Mouse (Mus musculus) megakaryocyte progenitor cell, adult 5-6 weeks (primary cell): ENCODE measurements around the gene Oprm1. TPM values are rescaled to one million over a fixed set of nuclear protein-coding genes. Genes with fewer than 3 reads are reported as not detected.

Experiments used
- ATAC-seq: replicated peaks from 2 replicates; pipeline ENCODE4 v1.8.0; 2016; ENCODE audit warnings: mild to moderate bottlenecking, moderate TSS enrichment, inconsistent platforms; ENCODE audit not compliant: poor library complexity
- total RNA-seq, 2 experiments: library from RNA; stranded (forward) in 1 of 2; stranded (reverse) in 1 of 2; fragments of 157-497, 149-512 nt in 1 of 2; fragments of 200-1000 nt in 1 of 2; gene quantifications; 2 replicates each; pipeline versions ENCODE4 v1.2.3 to v1.2.4; 2015 to 2017

Oprm1 gene
- total RNA-seq, 2 experiments from 2014 or later: not detected

- peak; percentile 97 for ATAC-seq
These were observed 132.2 kb downstream of the Oprm1 start for GRCm38 (mm10) chr10:6890348-6891009.

DNA sequence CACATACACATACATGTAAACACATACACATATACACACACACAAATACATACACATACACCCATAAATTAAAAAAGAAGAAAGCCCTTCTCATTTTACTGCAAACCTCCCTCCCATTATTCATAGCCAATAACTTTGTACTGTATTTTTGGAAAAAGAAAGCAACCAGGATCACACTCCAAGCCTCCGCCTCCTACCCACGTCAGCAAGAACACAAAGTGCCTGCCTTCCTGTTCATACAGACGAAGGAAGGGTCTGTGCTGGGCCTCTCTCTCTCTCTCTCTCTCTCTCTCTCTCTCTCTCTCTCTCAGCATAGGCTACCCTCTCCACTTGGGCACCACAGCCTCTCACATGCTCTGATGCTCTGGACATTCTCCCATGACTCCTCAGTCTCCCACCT lies 137.5 kb downstream of the Oprm1 start:
- no peak for ATAC-seq

GRCm38 (mm10) chr10:6896659-6897303 lies 138.5 kb downstream of the Oprm1 start:
- ATAC-seq: no peak

- no peak for ATAC-seq
These were observed 141.8 kb downstream of the Oprm1 start for GRCm38 (mm10) chr10:6900126-6900525.

GRCm38 (mm10) chr10:6901819-6902393 lies 143.6 kb downstream of the Oprm1 start:
- no peak for ATAC-seq

DNA sequence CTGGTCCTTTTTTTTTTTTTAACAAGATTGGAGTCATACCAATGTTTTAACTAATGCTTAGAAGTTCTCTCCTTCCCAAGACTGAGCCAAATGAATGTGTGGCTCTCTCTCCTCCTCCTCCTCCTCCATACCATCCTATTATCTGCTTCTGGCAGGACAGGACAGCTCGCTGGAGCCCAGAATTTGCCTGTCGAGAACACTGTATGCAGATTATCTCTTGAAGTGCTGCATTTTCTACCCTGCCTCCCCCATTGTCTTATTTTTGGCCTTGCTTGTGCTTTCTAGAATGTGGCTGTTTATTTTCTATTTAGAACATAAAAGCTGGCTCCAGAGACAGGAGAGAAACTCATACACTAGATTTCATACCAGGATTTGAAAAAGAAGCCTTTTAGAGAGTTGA lies 151.5 kb downstream of the Oprm1 start:
- no peak for ATAC-seq

- peak; percentile 42; the same call in 1 of the 2 replicates for ATAC-seq
These were observed 157.7 kb downstream of the Oprm1 start for GRCm38 (mm10) chr10:6915991-6916390.

DNA sequence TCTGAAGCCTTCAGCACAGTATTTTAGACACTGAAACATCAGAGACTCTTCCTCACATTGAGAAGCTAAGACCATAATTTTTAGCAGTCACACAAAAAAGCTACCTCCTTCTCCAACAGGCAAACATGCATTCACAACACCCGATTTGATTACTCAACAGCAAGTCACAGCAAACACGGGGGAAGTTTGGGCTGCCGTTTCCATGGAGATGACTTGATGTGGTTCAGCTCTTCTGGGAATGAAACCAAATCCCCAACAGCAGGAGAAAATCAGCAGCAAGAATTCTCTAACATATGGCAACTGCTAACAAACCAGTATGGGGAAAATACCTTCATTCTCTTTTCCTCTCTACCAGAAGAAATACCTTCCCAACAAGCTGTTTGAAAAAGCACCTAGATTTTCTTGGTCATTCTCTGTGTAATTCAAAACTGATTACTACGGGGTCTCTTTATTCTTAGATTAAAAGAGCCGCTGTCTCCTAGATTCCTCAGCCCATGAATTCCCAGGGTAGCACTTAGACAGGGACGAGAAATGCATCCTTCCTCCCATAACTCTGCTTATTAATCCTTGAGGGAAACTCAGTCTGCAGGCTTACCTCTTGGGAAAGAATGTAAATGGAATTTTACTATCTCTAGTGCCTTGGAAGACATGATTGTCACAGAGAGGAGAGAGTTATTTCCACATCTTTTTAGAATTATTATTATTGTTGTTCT lies 158.4 kb downstream of the Oprm1 start:
- peak; percentile 93 for ATAC-seq

- ATAC-seq: no peak
These were observed 168.4 kb downstream of the Oprm1 start for GRCm38 (mm10) chr10:6926724-6927123.

GRCm38 (mm10) chr10:6927600-6928223 lies 169.4 kb downstream of the Oprm1 start:
- no peak for ATAC-seq

GRCm38 (mm10) chr10:6928905-6929304 lies 170.6 kb downstream of the Oprm1 start:
- no peak for ATAC-seq

GRCm38 (mm10) chr10:6930398-6930797 lies 172.1 kb downstream of the Oprm1 start:
- ATAC-seq: no peak

DNA sequence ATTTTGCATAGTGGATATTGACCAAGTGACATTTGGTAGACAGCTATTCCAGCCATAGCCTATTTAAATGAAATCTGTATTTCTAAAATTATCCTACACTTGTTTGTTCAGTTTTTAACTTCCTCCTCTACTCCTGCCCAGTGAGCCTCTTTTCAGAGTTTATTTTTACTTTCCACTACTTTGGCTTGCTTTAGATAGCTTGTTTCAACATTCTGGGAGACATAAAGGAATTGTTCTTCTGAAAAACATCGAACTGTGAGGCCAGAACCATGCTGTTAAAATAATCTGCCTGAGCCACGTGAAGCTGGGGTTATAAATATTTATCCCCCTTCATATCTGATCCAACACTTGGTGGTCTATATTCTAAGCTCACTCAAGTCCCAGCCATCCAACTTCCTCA lies 172.6 kb downstream of the Oprm1 start:
- ATAC-seq: no peak

DNA sequence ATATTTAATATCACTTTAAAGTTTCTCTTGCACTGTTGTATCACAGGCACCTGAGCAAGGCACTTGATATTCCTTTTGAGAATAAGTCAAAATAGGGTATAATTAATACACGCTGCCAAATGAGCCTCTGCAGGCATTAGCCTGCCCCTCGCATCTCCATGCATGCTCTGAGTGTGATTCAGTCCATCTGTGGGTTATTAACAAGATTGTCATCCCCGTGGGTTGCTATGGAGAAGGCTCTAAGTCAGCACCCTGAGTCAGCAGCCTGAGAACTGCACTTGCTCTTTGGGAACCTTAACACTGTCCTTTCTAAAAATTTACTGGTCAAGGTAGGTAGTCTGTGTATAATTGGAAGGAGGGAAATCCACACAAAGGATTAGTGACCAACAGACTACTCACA lies 176.5 kb downstream of the Oprm1 start:
- no peak for ATAC-seq

- ATAC-seq: no peak
These were observed 178.5 kb downstream of the Oprm1 start for GRCm38 (mm10) chr10:6936671-6937425.

GRCm38 (mm10) chr10:6953115-6953514 lies 194.8 kb downstream of the Oprm1 start:
- no peak for ATAC-seq

DNA sequence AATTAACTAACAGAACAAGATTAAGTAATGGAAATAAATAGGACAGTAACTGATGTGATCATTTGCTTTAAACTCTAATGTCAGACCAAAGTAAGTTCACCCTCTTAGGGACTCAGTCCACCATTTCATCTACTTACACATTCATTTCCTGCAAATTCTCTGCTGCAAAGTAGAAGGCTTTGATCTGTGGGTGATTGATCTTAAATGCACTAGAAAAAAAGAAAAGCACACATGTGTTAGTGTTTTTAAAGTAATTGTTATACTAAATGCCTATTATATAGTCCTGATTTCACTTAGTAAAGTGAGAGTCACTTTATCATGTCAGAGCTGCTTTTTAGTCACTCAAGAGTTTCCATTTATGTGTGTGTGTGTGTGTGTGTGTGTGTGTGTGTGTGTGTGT lies 196.2 kb downstream of the Oprm1 start:
- no peak for ATAC-seq

- ATAC-seq: peak; percentile 37; the same call in 1 of the 2 replicates
These were observed 198.1 kb downstream of the Oprm1 start for GRCm38 (mm10) chr10:6956357-6956756.

DNA sequence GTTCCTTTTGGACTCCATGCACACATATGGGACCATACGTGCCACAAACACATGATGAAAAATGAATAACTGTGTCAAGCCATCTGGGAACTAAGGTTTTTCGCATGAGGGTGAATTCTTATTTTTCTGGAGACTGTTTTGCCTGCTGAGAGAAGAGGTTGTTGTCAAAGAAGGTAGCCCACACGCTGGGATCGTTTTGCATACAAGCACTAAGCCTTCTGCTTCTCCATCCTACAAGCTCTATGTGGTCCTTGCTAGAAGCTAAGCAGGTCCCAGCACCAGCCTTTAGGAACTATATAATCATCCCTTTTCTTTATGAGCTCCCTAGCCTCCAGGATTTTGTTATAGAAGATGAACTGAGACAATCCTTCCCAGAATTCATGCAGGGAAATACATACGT lies 200.5 kb downstream of the Oprm1 start:
- ATAC-seq: no peak

DNA sequence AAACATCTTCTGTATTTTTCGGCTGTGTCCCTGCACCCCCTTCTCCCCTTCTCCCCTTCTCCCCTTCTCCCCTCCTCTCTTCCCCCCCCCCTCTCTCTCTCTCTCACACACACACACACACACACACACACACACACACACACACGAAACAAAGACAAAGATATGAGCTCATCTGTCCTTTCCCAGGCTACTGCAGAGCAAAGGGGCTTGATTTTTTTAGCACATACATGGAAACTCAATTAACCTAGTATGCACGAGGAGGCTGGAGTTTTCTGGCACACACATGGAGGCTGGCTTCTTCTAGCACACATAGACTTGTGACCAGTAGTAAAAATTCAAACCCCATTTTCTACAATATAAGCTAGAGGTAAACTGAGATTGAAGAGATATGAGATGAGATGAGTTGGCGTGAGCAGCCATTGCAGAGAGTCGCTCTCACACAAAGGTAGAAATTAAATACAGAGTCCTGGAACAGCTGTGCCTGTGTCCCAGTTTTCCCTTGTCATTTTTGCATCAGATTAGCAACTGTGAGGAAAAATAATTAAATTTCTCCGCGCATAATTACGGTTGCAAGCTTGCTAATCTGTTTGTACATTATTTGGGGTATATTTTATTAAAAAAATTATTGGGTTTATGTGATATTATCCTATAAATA lies 209.4 kb downstream of the Oprm1 start:
- no peak for ATAC-seq
